Mouse (Mus musculus) embryonic facial prominence, embryonic 14.5 days (tissue): ENCODE measurements around the gene Crb3. TPM values are rescaled to one million over a fixed set of nuclear protein-coding genes. Genes with fewer than 3 reads are reported as not detected.
A peak's percentile ranks its signal among the peaks of the same experiment; 100 is the strongest.

Source experiments
- ATAC-seq: fragments of 200-750 bp; cut with Nextera tagmentation; 2 replicates; pipeline ENCODE4 v1.8.0; 2017; ENCODE audit warnings: low read depth, moderate number of reproducible peaks, moderate TSS enrichment
- DNase-seq: peaks from one replicate; pipeline ENCODE4 v3.0.0-alpha.2; 2015; ENCODE audit warnings: low spot score
- H3K27ac ChIP-seq: fragments of 300-500 bp; sonication (generic); replicated peaks from 2 replicates; pipeline ENCODE4 v1.5.1; 2014; ENCODE audit warnings: low read depth, mild to moderate bottlenecking, low read length, moderate library complexity
- H3K27me3 ChIP-seq: fragments of 300-500 bp; sonication (generic); replicated peaks from 2 replicates; pipeline ENCODE4 v1.6.1; 2014; ENCODE audit warnings: low read length; ENCODE audit not compliant: control insufficient read depth, insufficient read depth
- H3K36me3 ChIP-seq: fragments of 300-500 bp; sonication (generic); 2 replicates; pipeline ENCODE4 v1.6.1; 2014; ENCODE audit warnings: low read length, mixed read lengths; ENCODE audit not compliant: control insufficient read depth, insufficient read depth
- H3K4me1 ChIP-seq: fragments of 300-500 bp; sonication (generic); 2 replicates; pipeline ENCODE4 v1.6.1; 2014; ENCODE audit warnings: antibody characterized with exemption, low read length; ENCODE audit not compliant: control insufficient read depth, insufficient read depth
- H3K4me2 ChIP-seq: fragments of 300-500 bp; sonication (generic); 2 replicates; pipeline ENCODE4 v1.6.1; 2014; ENCODE audit warnings: low read depth, mild to moderate bottlenecking, low read length, moderate library complexity, mixed read lengths
- H3K4me3 ChIP-seq: fragments of 300-500 bp; sonication (generic); 2 replicates; pipeline ENCODE4 v1.5.1; 2014; ENCODE audit warnings: low read depth, mild to moderate bottlenecking, low read length
- H3K9ac ChIP-seq: fragments of 300-500 bp; sonication (generic); 2 replicates; pipeline ENCODE4 v1.6.1; 2014; ENCODE audit warnings: low read depth, mild to moderate bottlenecking, low read length, moderate library complexity, mixed read lengths
- H3K9me3 ChIP-seq: fragments of 300-500 bp; sonication (generic); 2 replicates; pipeline ENCODE4 v1.6.1; 2016; ENCODE audit warnings: low read length; ENCODE audit not compliant: control insufficient read depth
- whole genome bisulfite sequencing: fragments of 180-500 bp; shearing (Covaris S2); extraction: QIAGEN DNeasy Blood & Tissue Kit; methylation state at CpG from one replicate; pipeline ENCODE4 v1.1.7; 2014; 5-methylcytosine and 5-hydroxymethylcytosine counted together
- polyA plus RNA-seq: library from polyadenylated mRNA; unstranded; fragments of >200 nt; fragmentation: Nextera tagmentation; extraction: Ambion mirVana; gene quantifications from 2 replicates; pipeline ENCODE4 v1.2.1, GENCODE M21; 2014

Crb3 gene
- polyA plus RNA-seq, 1 experiment from 2014 or later = 5.5 TPM

GRCm38 (mm10) chr17:57087049-57087832 lies 28.3 kb downstream of the Crb3 start, which contains the start of gene Tubb4a:
TSS of gene Tubb4a (minus strand) at chr17:57087782.
- H3K4me2 ChIP-seq = peak within 1 kb of the TSS; percentile 51
- peak within 1 kb of the TSS; percentile 39 for H3K9ac ChIP-seq
- peaks cover 13% of the 10 kb centered on the region; the same call in 1 of the 2 replicates for H3K27me3 ChIP-seq
- H3K4me3 ChIP-seq = peak within 1 kb of the TSS; percentile 34
- ATAC-seq = peak; percentile 91
- H3K27ac ChIP-seq = no peak within 1 kb of the TSS
- H3K9me3 ChIP-seq = no peaks in the 10 kb centered on the region
- under 1% methylated on average over 30 of the region's 31 CpGs for whole genome bisulfite sequencing
- DNase-seq = peak; percentile 53
- H3K4me1 ChIP-seq = peaks cover 7% of the 10 kb centered on the region; the same call in 1 of the 2 replicates
- no peaks in the 10 kb centered on the region for H3K36me3 ChIP-seq

- H3K27ac ChIP-seq = no peak overlapping the region
- H3K36me3 ChIP-seq = no peaks in the 10 kb centered on the region
- no peak overlapping the region for H3K9ac ChIP-seq
- no peaks in the 10 kb centered on the region for H3K27me3 ChIP-seq
- 0 out of 2 replicates have a peak, but pooled peaks cover 4% of the 10 kb centered on the region for H3K4me1 ChIP-seq
- no peak overlapping the region for H3K4me2 ChIP-seq
- DNase-seq (no peak), ATAC-seq (no peak)
- no peak overlapping the region for H3K4me3 ChIP-seq
- no peaks in the 10 kb centered on the region for H3K9me3 ChIP-seq
- 93% methylated on average over 3 of the region's 3 CpGs for WGBS
Measured at GRCm38 (mm10) chr17:57094222-57094621, 35.3 kb downstream of the Crb3 start.

GRCm38 (mm10) chr17:57095855-57096622 lies 37.1 kb downstream of the Crb3 start:
- 2% methylated on average over 18 of the region's 19 CpGs for WGBS
- Histone ChIP-seq H3K27me3 (no peaks in the 10 kb centered on the region), H3K4me3 (peak overlapping the region; percentile 20), H3K4me1 (0 out of 2 replicates have a peak, but pooled peaks cover 4% of the 10 kb centered on the region), H3K27ac (no peak overlapping the region), H3K36me3 (no peaks in the 10 kb centered on the region), H3K4me2 (peak overlapping the region; percentile 52), H3K9ac (peak overlapping the region; percentile 19; the same call in 1 of the 2 replicates), H3K9me3 (no peaks in the 10 kb centered on the region)
- DNase-seq (peak; percentile 82), ATAC-seq (peak; percentile 90)

GRCm38 (mm10) chr17:57096623-57096920 lies 37.7 kb downstream of the Crb3 start:
- no peaks in the 10 kb centered on the region for H3K9me3 ChIP-seq
- H3K27ac ChIP-seq = no peak overlapping the region
- H3K9ac ChIP-seq = no peak overlapping the region
- no peaks in the 10 kb centered on the region for H3K36me3 ChIP-seq
- H3K4me1 ChIP-seq = 0 out of 2 replicates have a peak, but pooled peaks cover 4% of the 10 kb centered on the region
- H3K4me2 ChIP-seq = peak overlapping the region; percentile 52
- H3K27me3 ChIP-seq = no peaks in the 10 kb centered on the region
- WGBS = 2% methylated on average over 10 of the region's 11 CpGs
- H3K4me3 ChIP-seq = peak overlapping the region; percentile 20; the same call in 1 of the 2 replicates
- ATAC-seq (peak; percentile 89), DNase-seq (peak; percentile 58)

GRCm38 (mm10) chr17:57098321-57098720 lies 39.4 kb downstream of the Crb3 start:
- H3K27me3 ChIP-seq = no peaks in the 10 kb centered on the region
- DNase-seq = no peak
- no peaks in the 10 kb centered on the region for H3K9me3 ChIP-seq
- no peaks in the 10 kb centered on the region for H3K36me3 ChIP-seq
- WGBS = 83% methylated on average over 5 of the region's 5 CpGs
- no peak overlapping the region for H3K9ac ChIP-seq
- no peak overlapping the region for H3K27ac ChIP-seq
- H3K4me3 ChIP-seq = no peak overlapping the region
- H3K4me1 ChIP-seq = 0 out of 2 replicates have a peak, but pooled peaks cover 4% of the 10 kb centered on the region
- ATAC-seq = no peak
- no peak overlapping the region for H3K4me2 ChIP-seq

GRCm38 (mm10) chr17:57099629-57100325 lies 40.9 kb downstream of the Crb3 start:
- no peak overlapping the region for H3K9ac ChIP-seq
- ATAC-seq (no peak), DNase-seq (no peak)
- no peak overlapping the region for H3K4me3 ChIP-seq
- no peaks in the 10 kb centered on the region for H3K36me3 ChIP-seq
- H3K4me2 ChIP-seq = no peak overlapping the region
- no peaks in the 10 kb centered on the region for H3K9me3 ChIP-seq
- no peak overlapping the region for H3K27ac ChIP-seq
- no peaks in the 10 kb centered on the region for H3K27me3 ChIP-seq
- WGBS = 10% methylated on average over 10 of the region's 10 CpGs
- H3K4me1 ChIP-seq = peaks cover 10% of the 10 kb centered on the region

- Histone ChIP-seq H3K27me3 (no peaks in the 10 kb centered on the region), H3K4me2 (no peak overlapping the region), H3K27ac (no peak overlapping the region), H3K9me3 (no peaks in the 10 kb centered on the region), H3K4me3 (no peak overlapping the region), H3K36me3 (no peaks in the 10 kb centered on the region), H3K9ac (no peak overlapping the region), H3K4me1 (peaks cover 12% of the 10 kb centered on the region)
- WGBS = 48% methylated on average over 2 of the region's 2 CpGs
- no peak for ATAC-seq
- DNase-seq = no peak
Measured at GRCm38 (mm10) chr17:57102276-57102675, 43.4 kb downstream of the Crb3 start.

GRCm38 (mm10) chr17:57104496-57104895 lies 45.6 kb downstream of the Crb3 start:
- Histone ChIP-seq H3K36me3 (no peaks in the 10 kb centered on the region), H3K27ac (no peak overlapping the region), H3K9ac (peak overlapping the region; percentile 79), H3K4me1 (peaks cover 12% of the 10 kb centered on the region), H3K27me3 (no peaks in the 10 kb centered on the region), H3K4me2 (peak overlapping the region; percentile 89), H3K4me3 (peak overlapping the region; percentile 65), H3K9me3 (no peaks in the 10 kb centered on the region)
- DNase-seq = no peak
- 46% methylated on average over 4 of the region's 4 CpGs for WGBS
- ATAC-seq = no peak
